Mouse (Mus musculus): ENCODE measurements around the gene Ift81.

The Ift81 gene

DNA sequence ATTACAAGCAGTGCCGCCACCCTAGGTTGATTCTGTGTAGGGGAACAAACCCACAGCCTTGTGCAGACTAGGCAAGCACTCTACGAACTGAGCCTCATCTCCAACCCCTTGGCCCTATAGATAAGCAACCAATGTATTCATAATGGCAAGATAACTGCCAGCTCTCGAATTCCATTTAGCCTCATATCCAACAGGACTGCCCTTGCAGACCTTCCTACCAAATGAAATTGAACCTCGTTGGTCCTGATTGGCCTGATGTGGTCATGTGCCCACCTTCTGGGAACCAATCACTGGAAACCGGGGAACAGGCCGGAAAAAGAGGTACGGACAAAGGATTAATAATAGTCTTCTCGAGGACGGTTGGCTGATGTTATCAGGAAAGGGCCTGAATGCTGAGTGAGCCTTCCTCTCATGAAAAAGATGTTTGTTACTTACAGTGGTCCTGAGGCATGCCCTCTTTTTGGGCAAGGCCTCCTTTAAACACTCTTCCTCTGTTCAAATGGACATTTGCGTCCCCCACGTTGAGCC, 10.7 kb upstream of the Ift81 start:
- no peak for DNase-seq

DNA sequence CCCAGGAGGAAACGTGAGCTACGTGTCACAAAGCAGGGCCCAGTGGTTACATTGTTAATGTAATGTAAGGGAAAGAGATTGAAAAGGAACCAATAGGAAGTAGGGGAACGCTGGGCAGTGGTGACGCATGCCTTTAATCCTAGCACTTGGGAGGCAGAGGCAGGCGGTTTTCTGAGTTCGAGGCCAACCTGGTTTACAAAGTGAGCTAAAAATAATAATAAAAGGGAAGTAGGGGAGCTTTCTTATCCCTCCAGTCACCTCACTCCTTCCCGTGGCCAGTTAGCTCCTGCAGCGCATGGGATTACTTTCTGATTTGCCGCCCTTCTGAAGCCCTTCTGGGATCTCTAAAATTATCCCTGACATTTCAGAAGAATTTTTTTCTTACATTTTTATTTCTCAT, 9.5 kb upstream of the Ift81 start:
- no peak for DNase-seq

DNA sequence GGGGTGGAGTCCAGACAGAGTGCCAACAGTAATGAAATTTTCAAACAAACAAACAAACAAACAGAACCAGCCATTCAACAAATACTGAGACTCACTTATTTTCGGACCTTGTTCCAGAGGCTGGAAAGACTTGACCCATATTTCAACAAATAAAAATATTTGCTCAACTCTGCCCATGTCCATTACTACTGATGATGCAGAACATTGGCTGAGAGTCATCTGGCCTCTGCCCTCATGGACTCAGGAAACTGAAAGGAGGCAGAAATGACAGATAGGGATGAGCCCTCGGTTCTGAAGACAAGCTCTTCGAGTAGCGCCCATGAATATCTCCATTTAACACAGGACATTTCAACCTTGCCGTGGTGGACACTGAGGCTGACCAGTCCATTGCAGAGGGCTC, 8.2 kb upstream of the Ift81 start:
- peak; percentile 28 to 35 for DNase-seq

DNA sequence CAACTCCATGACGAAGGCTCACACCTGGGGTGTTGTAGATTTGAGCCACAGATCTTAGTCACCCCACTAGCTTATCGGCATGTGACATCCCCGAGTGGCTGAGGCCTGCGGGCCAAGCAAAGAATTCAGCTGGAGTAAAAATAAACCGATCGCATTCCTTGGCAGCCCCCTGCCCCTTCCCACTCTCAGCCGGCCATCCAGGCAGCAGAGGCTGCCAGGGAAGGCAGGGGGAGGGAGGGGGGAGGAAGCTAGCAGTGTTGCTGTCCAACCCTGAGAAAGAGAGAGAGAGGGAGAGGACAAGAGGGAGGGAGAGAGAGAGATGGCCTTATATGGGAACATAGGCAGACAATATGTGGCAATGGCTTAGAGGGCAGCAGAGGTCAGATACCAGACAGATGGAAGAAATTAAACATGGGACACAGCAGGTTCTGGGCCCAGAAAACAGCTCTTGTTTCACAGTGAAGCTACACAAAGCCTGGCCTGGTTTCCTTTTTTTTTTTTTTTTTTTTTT, 7.1 kb upstream of the Ift81 start:
- DNase-seq: peak; percentile 34 to 49

DNA sequence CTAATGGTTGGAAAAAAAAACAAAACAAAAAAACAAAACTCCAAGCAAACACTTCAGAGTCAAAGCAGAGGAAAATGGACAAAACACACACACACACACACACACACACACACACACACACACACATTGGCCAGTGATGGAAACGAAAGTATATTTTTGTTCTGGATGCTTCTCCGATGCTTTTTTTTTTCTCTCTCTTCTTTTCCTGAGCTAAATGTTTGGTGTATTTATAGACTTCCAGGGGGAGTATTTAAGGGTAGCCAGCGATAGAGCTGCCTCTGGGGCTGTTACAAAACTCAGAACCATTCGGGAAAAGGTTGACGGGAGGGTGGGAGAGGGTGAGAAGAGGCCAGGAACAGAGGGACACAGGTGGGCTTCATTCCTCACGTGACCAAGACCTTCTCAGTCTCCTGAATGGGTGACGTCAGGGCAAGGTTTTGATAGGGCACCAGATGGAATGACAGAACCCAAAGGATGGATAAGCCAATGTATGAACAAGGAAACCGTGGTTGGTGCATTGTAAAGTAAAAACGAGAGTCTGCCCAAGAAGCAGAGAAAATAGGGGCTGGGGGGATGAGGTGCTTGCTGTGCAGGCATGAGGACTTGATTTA, 5.5 kb upstream of the Ift81 start:
- DNase-seq: no peak

DNA sequence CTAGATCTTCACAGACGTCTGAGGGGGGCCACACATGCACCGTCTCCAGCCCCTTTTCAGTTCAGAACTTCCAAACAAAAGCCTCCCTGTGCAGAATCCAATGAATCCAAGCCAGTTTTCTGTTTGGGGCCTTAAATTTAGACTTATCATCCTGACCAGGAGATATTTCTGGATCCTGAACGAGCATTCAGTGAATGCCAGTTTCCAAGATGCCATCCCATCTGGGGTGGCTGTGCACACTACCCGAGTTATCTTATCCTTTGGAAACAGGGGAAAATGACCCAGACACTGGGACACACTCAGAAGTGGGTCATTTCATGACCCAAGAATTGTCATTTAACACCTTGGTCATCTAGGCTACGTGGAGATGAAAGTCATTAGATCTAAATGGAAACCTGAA, 3.4 kb upstream of the Ift81 start:
- no peak for DNase-seq

DNA sequence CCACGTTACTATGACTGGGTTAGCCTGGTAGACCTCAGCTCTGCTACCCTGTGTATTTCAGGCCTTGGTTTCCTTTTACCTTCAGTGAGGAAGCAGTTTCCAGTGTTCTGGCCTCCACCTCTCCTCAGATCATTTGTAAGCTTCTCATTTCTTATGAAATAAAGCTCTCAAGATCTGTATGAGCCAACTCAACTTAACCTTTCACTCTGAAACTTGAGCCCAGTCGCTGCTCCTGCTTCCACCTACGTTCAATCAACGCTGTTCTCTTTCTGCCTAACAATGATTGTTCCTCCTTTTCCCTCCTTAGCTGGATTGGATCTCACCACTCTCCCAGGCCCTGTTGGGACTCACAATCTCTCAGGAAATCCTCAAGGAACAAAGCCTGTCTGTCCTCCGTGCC, 2.7 kb downstream of the Ift81 start:
- DNase-seq: no peak

DNA sequence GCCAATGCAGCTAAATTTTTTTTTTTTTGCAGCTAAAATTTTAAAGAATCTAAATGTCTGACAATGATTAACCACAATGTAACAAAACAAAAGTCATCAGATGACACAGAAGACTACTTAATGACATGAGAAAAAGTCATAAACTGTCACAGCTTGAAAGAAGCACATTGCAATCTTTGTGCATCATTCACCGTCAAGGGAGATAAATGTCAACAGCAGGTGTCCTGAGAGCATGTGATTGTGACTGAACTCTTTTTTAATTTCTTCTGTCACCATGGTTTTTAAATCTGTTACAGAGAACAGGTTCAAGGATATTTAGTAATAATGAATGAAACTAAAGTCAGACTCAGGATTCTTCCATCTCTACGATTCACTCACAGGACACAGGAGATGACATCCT, 9.4 kb downstream of the Ift81 start:
- no peak for DNase-seq

DNA sequence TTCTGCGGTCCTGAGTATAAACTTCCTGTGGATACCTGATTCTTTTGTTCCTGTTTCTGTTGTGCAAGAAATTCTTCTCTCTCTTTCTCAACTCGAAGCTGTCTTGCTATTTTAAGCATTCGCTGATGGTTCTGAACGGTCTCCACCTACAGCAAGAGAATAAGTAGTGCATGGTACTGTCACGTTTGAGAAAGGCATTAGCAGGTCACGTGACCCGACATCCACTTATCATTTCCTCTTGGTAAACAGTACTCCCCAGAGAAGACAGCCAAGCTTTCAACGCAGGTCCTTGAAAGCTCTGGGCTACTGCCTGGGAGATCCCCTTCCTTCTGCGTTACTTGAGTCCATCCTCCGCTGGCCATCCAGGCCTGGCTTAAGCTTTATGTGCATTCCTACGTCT, 12.1 kb downstream of the Ift81 start:
- DNase-seq: peak in 1 of 2 experiments; percentile 20

DNA sequence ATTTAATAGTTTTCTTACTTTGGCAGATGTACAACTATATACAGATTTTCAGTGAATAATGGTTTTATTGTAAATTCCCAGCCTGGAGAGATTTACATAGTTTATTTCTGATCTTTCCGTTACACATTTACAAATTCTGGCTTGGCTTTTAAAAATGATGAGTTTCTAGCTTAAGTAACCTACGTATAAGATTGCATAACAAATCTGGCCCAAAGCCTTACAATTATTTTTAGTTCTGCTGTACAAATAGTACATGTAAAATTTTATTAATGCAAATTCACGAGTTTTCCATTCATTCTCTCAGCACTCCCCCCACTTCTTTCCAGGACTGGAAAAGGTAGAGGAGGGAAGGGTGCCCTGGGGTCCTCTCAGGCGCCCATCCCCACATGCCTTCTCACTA, 18.8 kb downstream of the Ift81 start:
- no peak for DNase-seq

DNA sequence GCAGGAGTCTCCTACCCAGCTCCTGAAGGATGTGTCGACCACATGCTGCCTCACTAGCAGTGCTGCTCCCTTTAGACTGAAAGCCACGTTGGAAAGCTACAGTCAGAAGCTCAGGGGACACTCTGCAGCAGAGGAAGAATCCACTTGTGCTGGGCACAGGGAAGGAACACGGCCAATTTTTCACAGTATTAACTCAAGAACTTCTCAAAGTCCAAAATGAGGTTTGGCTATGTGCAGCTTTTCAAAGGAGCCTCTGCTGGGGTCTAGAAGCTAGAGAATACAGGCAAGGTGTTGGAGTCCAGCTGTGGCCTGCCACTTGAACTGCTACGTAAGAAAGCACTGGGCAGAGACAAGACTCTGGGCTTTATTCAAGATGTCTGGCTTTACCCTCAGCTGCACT, 24.4 kb downstream of the Ift81 start:
- DNase-seq: peak in 1 of 2 experiments; percentile 18

DNA sequence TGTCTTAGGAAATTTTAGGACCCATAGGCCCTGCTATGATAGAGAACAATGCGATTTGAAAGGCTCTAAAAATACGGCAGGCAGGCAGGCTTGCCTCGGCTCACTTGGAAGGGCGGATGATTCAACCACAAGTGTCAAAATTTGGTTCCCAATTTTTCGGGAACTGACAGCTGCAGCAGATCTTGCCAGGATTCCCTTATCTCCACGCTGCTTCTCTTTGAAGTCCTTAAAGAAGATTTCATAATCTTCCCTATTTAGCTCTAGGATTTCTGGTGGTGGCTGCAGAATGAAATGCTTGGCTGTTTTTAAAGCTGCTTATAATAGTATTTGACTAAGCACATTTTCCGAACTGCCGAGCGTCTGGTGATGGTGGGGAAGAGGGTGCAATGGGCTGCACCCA, 28.8 kb downstream of the Ift81 start:
- no peak for DNase-seq

DNA sequence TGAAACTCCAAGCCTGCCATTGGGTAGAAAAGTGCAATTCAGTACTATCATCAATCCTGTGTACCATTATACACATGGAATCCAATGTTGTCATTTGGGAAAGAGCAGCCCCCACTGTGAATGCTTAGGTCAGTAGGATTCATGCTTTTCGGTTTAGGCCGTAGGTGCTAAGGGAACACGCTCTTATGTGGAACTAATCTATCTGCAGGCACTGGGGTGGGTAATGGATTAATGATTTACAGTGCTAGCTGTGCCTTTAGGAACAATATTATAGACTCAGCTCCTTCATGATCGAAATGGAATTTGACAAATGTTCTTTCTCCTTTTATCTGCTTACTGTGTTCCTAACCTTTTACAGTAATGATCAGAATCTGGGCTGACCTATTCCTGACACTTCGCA, 30.2 kb downstream of the Ift81 start:
- peak; percentile 14 to 64 for DNase-seq

DNA sequence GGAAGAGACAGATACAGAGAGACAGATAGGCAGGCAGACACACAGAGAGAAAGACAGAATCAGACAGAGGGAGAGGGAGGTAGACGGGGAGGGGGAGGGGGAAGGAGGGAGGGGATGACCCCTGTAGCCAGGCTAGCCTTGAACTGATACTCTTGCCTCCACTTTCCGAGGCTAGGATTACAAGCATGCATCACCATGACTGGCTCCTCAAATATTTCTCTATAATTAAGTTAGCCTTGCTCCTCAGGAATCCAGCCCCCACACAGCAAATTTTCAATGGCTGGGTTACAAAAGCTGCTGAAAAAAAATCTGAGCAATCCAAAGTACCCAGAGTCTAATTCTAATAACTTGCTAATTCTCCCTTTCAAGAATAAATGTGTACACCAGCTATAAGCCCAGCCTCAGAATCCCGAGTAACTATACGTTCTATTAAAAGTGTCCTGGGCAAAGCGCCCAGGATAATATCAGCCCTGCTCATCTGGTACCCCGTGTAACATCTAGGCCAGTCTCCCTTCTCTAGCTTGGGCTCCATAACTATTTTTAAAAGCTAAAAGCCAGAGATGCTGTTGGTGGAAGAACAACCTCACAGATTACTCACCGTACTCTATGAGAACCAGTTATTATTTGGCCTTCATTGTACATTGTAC, 37.5 kb downstream of the Ift81 start:
- DNase-seq: no peak

DNA sequence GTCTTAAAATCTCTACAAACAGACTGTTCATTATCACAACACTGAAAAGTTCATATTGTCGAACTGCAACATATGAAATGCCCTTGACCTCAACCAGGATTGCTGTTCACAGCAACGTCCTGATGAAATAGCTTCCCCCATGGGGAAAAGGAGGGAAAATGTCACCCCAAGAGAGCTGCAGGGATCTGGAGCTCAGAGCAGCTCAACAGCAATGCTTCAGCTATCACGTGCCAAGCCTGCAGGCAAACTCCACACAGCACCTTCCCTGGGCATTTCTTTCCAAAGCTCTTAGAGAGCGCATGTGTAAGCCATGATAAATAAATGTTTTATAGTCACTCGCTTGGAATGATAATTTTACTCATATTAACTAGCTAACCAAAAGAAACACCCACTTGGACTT, 42.3 kb downstream of the Ift81 start:
- DNase-seq: peak; percentile 25 to 37

DNA sequence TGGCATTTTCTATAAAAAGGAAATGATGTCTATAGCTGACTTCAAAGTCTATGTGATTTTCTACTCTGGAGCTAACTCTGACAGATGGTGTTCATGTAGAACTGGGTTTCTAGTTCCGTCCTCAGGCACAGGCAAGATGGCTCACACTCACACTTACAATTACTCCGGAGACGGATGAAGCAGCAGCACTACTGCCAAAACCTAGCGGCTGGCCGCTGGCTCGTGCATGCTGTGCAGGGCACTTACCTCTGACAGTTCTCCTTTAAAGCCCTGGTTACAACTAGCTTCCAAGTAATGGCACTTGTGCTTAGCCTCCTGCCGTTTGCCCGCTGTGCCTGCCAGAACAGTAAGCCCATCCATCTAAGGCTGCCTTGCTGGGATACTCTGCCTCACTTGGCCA, 47.7 kb downstream of the Ift81 start:
- DNase-seq: no peak

DNA sequence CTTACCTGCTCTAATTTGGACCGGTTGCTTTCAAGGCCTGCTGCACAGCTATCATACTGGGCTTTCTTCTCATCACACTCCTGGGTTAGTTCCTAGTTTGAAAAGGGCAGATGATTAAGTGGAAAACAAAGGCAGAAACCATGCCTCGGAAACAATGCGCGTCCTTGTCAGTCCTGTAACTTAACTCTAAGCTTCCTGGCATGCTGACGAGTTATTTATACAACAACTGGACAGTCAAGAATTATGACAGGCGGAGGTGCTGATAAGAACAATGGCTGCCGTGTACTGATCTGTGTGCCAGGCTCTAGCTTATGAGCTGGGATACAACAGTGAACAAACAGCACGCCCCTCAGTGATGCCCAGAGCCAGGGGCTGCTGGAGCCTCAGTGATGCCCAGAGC, 53.7 kb downstream of the Ift81 start:
- no peak for DNase-seq

DNA sequence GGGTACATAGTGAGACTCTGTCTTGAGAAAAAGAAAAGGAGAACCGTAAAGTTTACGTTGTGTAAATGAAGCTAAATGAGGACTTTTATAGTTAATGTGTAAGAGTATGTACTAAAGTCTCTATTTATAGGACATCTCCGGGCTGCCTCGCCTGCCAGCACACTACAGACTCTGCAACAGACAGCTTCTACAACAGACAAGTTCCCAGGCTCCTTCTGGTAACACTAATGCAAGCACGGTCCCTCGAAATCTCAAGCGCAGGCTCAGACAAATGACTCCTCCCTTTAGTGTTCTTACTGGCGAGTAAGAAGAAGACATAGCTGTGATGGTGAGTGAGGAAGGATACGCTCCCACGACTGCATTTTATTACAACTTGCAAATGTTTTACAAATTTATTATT, 56.2 kb downstream of the Ift81 start:
- DNase-seq: no peak

DNA sequence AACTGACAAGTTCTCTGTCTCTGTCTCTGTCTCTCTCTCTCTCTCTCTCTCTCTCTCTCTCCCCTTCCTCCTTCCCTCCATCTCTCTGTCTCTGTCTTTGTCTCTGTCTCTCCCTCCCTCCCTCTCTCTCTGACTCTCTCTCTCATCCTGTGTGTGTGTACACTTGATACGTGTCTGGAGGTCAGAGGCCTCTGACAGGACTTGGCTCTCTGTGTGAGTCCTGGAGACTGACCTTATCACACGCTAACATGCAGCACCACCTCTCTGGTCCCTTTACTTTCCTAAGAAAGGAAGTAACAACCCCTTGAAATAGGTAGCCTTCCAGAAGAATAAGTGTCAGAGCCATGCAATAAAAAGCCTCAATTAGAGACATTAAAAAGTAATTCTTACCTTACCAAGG, 59.2 kb downstream of the Ift81 start:
- DNase-seq: no peak

DNA sequence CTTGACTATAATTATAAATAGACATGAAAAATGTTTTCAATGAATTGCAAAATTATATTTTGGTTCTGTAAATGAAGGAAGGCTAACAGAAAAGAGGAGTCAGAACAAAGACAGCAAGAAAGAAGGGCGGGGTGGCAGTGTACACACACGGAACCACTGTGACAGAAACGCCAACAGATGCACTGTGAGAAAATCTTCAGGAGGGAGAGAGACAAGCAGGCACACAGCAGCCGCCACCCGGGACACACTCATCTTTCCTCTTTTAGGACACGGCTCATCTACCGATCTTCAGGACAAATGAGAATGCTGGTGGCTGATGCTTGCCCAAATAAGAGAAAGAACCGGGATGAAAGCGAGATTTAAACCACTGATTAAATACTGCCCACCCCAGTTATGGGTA, 61.7 kb downstream of the Ift81 start:
- DNase-seq: no peak

DNA sequence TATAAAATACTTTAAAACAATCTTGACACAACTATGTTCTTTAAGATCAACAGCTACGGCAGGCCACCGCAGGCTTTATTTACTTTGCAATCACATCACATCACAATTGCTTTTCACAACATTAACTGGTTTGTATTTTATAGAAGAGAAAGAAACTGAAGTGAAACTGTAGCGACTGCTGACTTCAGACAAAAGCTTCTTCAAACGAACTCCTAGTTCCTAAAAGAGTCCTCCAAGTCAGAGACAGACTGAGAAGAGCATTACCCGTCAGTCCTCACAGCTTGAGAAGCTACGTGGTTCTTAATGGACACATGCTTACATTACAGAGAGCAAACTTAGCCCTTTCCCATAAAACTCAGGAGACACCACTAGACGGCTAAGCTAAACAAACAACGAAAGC, 63.9 kb downstream of the Ift81 start:
- no peak for DNase-seq

DNA sequence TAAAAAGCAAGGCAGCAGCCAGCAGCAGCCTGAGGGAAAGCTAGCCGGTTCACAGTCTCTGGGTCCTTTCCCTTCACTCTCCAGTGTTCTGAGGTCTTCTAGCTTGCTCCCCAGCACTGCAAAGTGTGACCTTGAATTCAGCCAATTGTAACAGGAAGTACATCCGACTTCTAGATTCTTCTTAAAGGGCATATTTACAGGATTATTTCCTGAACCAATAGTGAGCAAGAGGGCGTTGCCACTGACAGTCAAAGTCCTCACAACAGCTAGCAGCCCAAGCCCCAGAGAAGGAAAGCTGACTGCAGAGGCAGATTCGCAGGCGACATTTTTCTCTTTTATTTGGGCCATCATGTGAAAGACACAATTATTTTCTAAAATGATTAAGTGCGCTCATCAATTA, 65.6 kb downstream of the Ift81 start:
- peak; percentile 64 to 71 for DNase-seq

DNA sequence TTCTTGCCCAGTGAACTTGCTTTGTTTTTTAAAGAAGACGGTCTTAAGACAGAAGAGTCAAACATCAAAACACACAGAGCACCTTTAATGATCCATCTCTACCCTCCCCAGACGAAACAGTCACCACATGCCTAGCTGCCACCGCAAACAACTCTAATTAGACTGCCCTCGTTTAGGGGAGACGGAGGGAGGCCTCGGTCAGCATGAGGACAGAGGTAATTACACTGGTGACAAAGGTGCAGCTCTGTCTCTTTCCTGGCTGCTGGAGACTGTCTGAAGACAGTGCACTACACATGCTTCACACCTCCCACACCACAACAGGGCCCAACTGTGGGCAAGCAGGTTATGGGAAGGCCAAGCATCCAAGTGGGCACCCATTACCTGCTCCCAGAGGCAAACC, 66.5 kb downstream of the Ift81 start:
- no peak for DNase-seq

DNA sequence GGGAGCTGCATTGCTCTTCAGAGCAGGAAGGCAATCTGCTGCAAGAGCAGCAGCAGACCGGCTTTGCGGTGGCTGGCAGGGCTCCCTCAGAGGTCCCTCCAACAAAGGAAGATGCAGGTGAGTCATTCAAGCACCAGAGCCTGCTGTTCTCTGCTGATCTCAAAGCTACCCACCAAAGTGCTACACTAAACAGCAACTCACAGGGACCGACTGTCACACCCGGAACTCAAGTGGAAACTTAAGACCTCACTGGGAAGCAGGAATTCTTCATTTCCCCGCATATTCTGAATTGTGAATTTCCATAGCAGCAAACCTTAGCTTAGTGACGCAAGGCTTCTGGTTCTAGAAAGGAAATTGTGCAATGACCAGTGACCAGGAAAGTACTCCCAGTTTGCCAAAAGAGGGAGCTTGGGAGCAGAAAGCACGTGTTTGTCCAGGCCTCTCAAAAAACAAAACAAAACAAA, 67.0 kb downstream of the Ift81 start:
- peak; percentile 66 to 77 for DNase-seq

DNA sequence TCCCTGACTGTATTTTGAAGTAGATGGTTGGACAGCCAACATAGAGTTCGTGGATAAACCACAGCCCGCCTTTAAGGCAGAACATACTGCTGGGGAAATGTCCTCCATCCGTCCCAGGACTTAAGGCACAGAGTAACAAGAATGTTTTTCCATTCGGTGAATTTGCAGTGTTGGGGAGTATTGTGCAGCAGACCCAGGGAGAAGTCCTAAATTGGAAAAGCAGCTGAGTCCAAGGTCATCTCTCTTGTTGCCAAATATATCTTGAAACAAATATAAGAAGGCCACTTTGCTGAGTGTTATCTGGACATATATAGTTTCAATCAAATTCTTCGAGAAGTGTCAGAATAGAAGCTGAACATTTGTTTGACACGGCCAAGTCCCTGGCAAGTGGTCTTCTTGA, 70.9 kb downstream of the Ift81 start:
- no peak for DNase-seq

Data from kidney, postnatal 36 days (tissue).